Mouse (Mus musculus) heart, embryonic 12.5 days (tissue): ENCODE measurements around the gene Cdca4. TPM values are rescaled to one million over a fixed set of nuclear protein-coding genes. Genes with fewer than 3 reads are reported as not detected.
"Not testable (repeated sequence)": the region's sequence is repeated elsewhere in the genome, so short reads cannot be mapped to it uniquely, and the experiment has no call there.

Experiments
- ATAC-seq: fragments of 200-750 bp; cut with Nextera tagmentation; 2 replicates; pipeline ENCODE4 v1.8.0; 2017; ENCODE audit warnings: moderate TSS enrichment, moderate library complexity; ENCODE audit not compliant: insufficient number of reproducible peaks, low FRiP score
- H3K27ac ChIP-seq: fragments of 300-500 bp; sonication (generic); 2 replicates; pipeline ENCODE4 v1.5.1; 2016; ENCODE audit warnings: mild to moderate bottlenecking, moderate library complexity; ENCODE audit not compliant: poor library complexity, severe bottlenecking
- H3K27me3 ChIP-seq: fragments of 300-500 bp; sonication (generic); replicated peaks from 2 replicates; pipeline ENCODE4 v1.6.1; 2016; ENCODE audit warnings: mild to moderate bottlenecking, moderate library complexity
- H3K36me3 ChIP-seq: fragments of 300-500 bp; sonication (generic); 2 replicates; pipeline ENCODE4 v1.6.1; 2016; ENCODE audit warnings: mild to moderate bottlenecking, moderate library complexity
- H3K4me1 ChIP-seq: fragments of 300-500 bp; sonication (generic); replicated peaks from 2 replicates; pipeline ENCODE4 v1.6.1; 2016; ENCODE audit warnings: mild to moderate bottlenecking
- H3K4me2 ChIP-seq: fragments of 300-500 bp; sonication (generic); 2 replicates; pipeline ENCODE4 v1.6.1; 2016; ENCODE audit warnings: mild to moderate bottlenecking, moderate library complexity
- H3K4me3 ChIP-seq: fragments of 300-500 bp; sonication (generic); 2 replicates; pipeline ENCODE4 v1.5.1; 2016; ENCODE audit warnings: mild to moderate bottlenecking
- H3K9ac ChIP-seq: fragments of 300-500 bp; sonication (generic); 2 replicates; pipeline ENCODE4 v1.6.1; 2016; ENCODE audit warnings: mild to moderate bottlenecking, moderate library complexity
- H3K9me3 ChIP-seq: fragments of 300-500 bp; sonication (generic); replicated peaks from 2 replicates; pipeline ENCODE4 v1.6.1; 2016; ENCODE audit warnings: mild to moderate bottlenecking, moderate library complexity
- WGBS: fragments of 180-500 bp; shearing (Covaris S2); methylation state at CpG from one replicate; pipeline ENCODE4 v1.1.7; 2016; 5-methylcytosine and 5-hydroxymethylcytosine counted together
- polyA plus RNA-seq: library from polyadenylated mRNA; unstranded; fragments of >200 nt; fragmentation: Nextera tagmentation; extraction: Ambion mirVana; gene quantifications from 2 replicates; pipeline ENCODE4 v1.2.1, GENCODE M21; 2016

Gene Cdca4
- polyA plus RNA-seq, 1 experiment from 2014 or later, result 49.2 TPM

- Histone ChIP-seq H3K4me2 (no peak overlapping the region), H3K9me3 (no peaks in the 10 kb centered on the region), H3K9ac (no peak overlapping the region), H3K4me3 (no peak overlapping the region), H3K36me3 (no peaks in the 10 kb centered on the region), H3K27ac (no peak overlapping the region), H3K27me3 (peaks cover 11% of the 10 kb centered on the region; the same call in 1 of the 2 replicates), H3K4me1 (peaks cover 5% of the 10 kb centered on the region)
- 77% methylated on average over 3 of the region's 3 CpGs for WGBS
- ATAC-seq, result no peak
Observed at GRCm38 (mm10) chr12:112856338-112856737, 27.1 kb upstream of the Cdca4 start.

- WGBS, result 65% methylated on average over 7 of the region's 7 CpGs
- no peak overlapping the region for H3K4me3 ChIP-seq
- H3K9me3 ChIP-seq, result no peaks in the 10 kb centered on the region
- peaks cover 10% of the 10 kb centered on the region for H3K4me1 ChIP-seq
- peaks cover 11% of the 10 kb centered on the region; the same call in 1 of the 2 replicates for H3K27me3 ChIP-seq
- no peak overlapping the region for H3K9ac ChIP-seq
- no peaks in the 10 kb centered on the region for H3K36me3 ChIP-seq
- H3K4me2 ChIP-seq, result no peak overlapping the region
- ATAC-seq, result no peak
- no peak overlapping the region for H3K27ac ChIP-seq
Observed at GRCm38 (mm10) chr12:112854610-112855333, 25.5 kb upstream of the Cdca4 start.

DNA sequence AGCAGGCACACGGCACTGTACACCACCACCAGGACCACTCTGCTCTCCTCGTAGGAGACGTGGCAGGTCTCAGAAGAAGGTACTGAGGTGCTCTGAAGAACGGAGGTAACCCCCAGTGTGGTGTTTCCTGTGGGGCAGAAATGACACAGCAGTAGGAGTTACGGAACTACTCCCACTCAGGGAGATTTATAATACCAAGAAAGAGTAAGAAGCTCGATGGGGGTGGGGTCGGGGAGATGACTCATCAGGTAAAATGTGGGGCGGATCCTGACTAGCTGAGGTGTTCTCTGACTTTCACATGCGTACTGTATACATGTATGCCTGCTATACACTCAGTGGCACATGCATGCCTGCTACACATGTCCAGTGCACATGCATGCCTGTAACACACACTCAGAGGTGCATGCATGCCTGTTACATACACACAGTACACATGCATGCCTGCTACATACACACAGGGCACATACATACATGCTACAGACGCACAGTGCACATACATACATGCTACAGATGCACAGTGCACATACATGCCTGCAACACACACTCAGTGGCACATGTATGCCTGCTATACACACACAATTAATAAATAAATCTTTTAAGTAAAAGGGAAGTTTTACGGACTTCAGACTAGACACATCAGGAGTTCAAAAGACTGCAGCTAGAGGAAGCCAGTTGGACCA is 24.0 kb upstream of the Cdca4 start:
- no peak for ATAC-seq
- H3K4me2 ChIP-seq, result no peak overlapping the region
- peaks cover 10% of the 10 kb centered on the region for H3K4me1 ChIP-seq
- WGBS, result 77% methylated on average over 11 of the region's 11 CpGs
- H3K36me3 ChIP-seq, result no peaks in the 10 kb centered on the region
- no peak overlapping the region for H3K9ac ChIP-seq
- no peak overlapping the region for H3K4me3 ChIP-seq
- no peak overlapping the region for H3K27ac ChIP-seq
- H3K9me3 ChIP-seq, result no peaks in the 10 kb centered on the region
- H3K27me3 ChIP-seq, result peaks cover 11% of the 10 kb centered on the region; the same call in 1 of the 2 replicates

DNA sequence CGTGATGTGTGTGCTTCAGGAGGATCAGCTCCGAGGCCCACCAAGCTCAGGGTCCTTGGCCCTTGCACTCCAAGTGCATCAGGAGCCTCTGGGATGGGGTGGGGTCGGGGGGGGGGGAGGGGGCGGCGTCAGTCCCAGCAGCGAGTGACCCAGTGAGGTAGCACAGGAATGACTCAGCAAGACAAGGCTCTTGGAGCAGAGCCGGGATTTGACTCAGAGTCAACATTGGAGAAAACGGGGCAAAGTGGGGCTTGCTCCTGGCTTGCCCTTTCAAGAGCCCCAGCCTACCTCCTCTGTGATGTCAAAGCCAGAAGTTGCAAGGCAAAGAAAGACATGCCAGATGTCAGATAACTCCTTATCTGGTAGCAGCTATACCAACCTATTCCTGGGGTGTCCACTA is 21.9 kb upstream of the Cdca4 start:
- no peak overlapping the region for H3K27ac ChIP-seq
- H3K36me3 ChIP-seq, result no peaks in the 10 kb centered on the region
- no peak for ATAC-seq
- no peaks in the 10 kb centered on the region for H3K9me3 ChIP-seq
- no peak overlapping the region for H3K4me2 ChIP-seq
- peaks cover 10% of the 10 kb centered on the region for H3K4me1 ChIP-seq
- WGBS, result 19% methylated on average over 8 of the region's 8 CpGs
- H3K4me3 ChIP-seq, result no peak overlapping the region
- H3K9ac ChIP-seq, result no peak overlapping the region
- H3K27me3 ChIP-seq, result peaks cover 11% of the 10 kb centered on the region; the same call in 1 of the 2 replicates

- peaks cover 11% of the 10 kb centered on the region; the same call in 1 of the 2 replicates for H3K27me3 ChIP-seq
- WGBS, result 84% methylated on average over 9 of the region's 9 CpGs
- no peak overlapping the region for H3K9ac ChIP-seq
- H3K4me3 ChIP-seq, result no peak overlapping the region
- H3K4me1 ChIP-seq, result peaks cover 10% of the 10 kb centered on the region
- no peak for ATAC-seq
- no peaks in the 10 kb centered on the region for H3K36me3 ChIP-seq
- no peak overlapping the region for H3K27ac ChIP-seq
- no peaks in the 10 kb centered on the region for H3K9me3 ChIP-seq
- H3K4me2 ChIP-seq, result no peak overlapping the region
Observed at GRCm38 (mm10) chr12:112850344-112850743, 21.1 kb upstream of the Cdca4 start.

- no peak overlapping the region for H3K9ac ChIP-seq
- no peaks in the 10 kb centered on the region for H3K36me3 ChIP-seq
- H3K4me3 ChIP-seq, result no peak overlapping the region
- no peaks in the 10 kb centered on the region for H3K9me3 ChIP-seq
- H3K4me1 ChIP-seq, result peaks cover 10% of the 10 kb centered on the region
- no peak overlapping the region for H3K4me2 ChIP-seq
- no peak overlapping the region for H3K27ac ChIP-seq
- peaks cover 11% of the 10 kb centered on the region; the same call in 1 of the 2 replicates for H3K27me3 ChIP-seq
- 0 out of 2 replicates have a peak, but pooled peaks have one; percentile 22 for ATAC-seq
- 78% methylated on average over 11 of the region's 11 CpGs for WGBS
Observed at GRCm38 (mm10) chr12:112849235-112850022, 20.2 kb upstream of the Cdca4 start.

- H3K27me3 ChIP-seq, result peaks cover 11% of the 10 kb centered on the region; the same call in 1 of the 2 replicates
- H3K4me2 ChIP-seq, result no peak overlapping the region
- no peak for ATAC-seq
- H3K9me3 ChIP-seq, result no peaks in the 10 kb centered on the region
- no peak overlapping the region for H3K27ac ChIP-seq
- H3K36me3 ChIP-seq, result no peaks in the 10 kb centered on the region
- H3K4me1 ChIP-seq, result peaks cover 10% of the 10 kb centered on the region
- no peak overlapping the region for H3K9ac ChIP-seq
- H3K4me3 ChIP-seq, result no peak overlapping the region
- WGBS, result 88% methylated on average over 2 of the region's 2 CpGs
Observed at GRCm38 (mm10) chr12:112847880-112848279, 18.7 kb upstream of the Cdca4 start.

GRCm38 (mm10) chr12:112843803-112844202 is 14.6 kb upstream of the Cdca4 start:
- Histone ChIP-seq H3K9me3 (0 out of 2 replicates have a peak, but pooled peaks cover 5% of the 10 kb centered on the region), H3K27me3 (no peaks in the 10 kb centered on the region), H3K4me1 (no peaks in the 10 kb centered on the region), H3K4me3 (no peak overlapping the region), H3K36me3 (no peaks in the 10 kb centered on the region), H3K27ac (no peak overlapping the region), H3K9ac (no peak overlapping the region), H3K4me2 (no peak overlapping the region)
- 0 out of 2 replicates have a peak, but pooled peaks have one; percentile 39 for ATAC-seq
- 16% methylated on average over 3 of the region's 3 CpGs for WGBS

DNA sequence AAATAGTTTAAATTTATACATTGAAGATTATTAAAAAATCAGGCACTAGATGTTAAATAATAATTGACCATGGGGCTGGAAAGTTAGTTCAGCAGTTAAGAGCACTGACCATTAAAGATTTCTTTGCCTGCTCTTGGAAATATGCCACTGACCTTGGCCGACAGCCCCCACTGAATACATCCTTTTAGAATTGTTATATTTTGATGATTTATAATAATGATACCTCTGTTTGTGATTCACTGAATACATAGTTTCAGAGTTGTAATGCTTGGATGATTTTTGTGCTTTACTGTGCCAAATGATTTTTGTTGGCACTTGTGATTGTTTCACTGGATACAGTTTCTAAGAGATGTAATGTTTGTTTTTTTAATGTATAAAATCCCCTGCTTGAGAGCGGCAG is 12.9 kb upstream of the Cdca4 start:
- H3K36me3 ChIP-seq, H3K9ac ChIP-seq, H3K9me3 ChIP-seq, ATAC-seq, H3K27me3 ChIP-seq, H3K4me2 ChIP-seq, H3K4me3 ChIP-seq, H3K4me1 ChIP-seq, H3K27ac ChIP-seq: not testable (repeated sequence)
- 81% methylated on average over 2 of the region's 2 CpGs for WGBS

DNA sequence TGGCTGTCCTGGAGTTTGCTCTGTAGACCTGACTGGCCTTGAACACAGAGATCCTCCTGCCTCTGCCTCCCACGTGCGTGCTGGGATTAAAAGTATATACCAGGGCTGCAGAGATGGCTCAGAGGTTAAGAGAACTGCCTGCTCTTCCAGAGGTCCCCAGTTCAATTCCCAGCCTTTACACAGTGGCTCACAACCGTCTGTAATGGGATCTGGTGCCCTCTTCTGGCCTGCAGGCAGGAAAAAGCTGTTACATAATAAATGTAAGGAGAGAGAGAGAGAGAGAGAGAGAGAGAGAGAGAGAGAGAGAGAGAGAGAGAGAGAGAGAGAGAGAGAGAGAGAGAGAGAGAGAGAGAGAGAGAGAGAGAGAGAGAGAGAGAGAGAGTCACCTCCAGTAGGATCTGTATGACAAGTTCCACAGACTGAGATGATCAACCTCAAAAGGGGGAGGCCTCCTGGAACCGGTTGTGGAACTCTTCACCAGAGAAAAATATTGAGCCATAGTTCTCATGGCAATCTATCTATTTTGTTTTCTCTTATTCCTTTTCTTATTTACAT is 12.2 kb upstream of the Cdca4 start:
- H3K9ac ChIP-seq, result not testable (repeated sequence)

More for the DNA sequence above, 12.2 kb upstream of the Cdca4 start:
- H3K36me3 ChIP-seq, H3K4me3 ChIP-seq, H3K27ac ChIP-seq, H3K4me2 ChIP-seq, ATAC-seq, H3K27me3 ChIP-seq, H3K4me1 ChIP-seq, H3K9me3 ChIP-seq: not testable (repeated sequence)
- WGBS, result 66% methylated on average over 4 of the region's 4 CpGs
